Mouse (Mus musculus): ENCODE measurements at regions not wholly inside any gene's neighbourhood (a gene's known extent, or its start where the extent isn't known, plus 50 kb on each side); places are given as distances from the start of the nearest gene placed in this dataset.
A peak's percentile ranks its signal among the peaks of the same experiment; 100 is the strongest.

DNA sequence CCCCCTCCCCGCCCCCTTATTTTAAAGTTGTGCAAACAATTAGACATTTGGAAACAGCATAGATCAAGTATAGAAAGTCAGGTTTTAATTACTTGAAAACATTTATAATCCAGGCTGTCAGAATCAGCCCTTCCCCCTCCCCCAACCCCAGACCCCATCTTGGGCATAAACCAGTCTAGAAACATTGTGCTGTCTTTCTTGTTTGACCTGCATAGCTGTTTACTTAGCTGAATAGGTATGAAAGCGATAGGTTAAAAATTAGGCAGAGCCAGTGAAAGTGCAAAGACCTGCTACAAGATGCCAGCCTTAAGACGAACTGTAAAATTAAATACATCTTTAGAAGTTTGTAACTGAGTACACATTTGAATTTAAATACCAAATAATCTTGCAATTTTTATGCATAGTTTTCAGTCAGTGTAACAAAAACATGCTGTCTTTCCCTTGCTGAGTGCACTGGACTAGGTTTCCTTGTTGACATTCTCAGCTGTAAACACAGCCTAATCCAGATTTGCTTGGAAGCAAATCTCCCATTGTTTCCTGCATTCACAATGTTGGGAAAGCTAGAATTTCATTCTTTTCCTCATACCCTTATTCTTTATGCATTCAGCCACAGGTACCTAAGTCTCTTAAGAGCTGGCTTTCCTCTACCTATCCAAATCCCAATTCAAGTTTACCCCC, 234.2 kb upstream of the Tbx18 start:
- Histone ChIP-seq H3K4me2 (no peak overlapping the region), H3K9ac (no peak overlapping the region), H3K9me3 (replicated peaks) (no peaks in the 10 kb centered on the region), H3K4me3 (no peak overlapping the region), H3K36me3 (ENCODE audit: poor library complexity, severe bottlenecking) (no peaks in the 10 kb centered on the region), H3K27ac (no peak overlapping the region), H3K4me1 (no peaks in the 10 kb centered on the region), H3K27me3 (no peaks in the 10 kb centered on the region)
- 78% methylated on average over 3 of the region's 3 CpGs for WGBS
- ATAC-seq, result no peak

DNA sequence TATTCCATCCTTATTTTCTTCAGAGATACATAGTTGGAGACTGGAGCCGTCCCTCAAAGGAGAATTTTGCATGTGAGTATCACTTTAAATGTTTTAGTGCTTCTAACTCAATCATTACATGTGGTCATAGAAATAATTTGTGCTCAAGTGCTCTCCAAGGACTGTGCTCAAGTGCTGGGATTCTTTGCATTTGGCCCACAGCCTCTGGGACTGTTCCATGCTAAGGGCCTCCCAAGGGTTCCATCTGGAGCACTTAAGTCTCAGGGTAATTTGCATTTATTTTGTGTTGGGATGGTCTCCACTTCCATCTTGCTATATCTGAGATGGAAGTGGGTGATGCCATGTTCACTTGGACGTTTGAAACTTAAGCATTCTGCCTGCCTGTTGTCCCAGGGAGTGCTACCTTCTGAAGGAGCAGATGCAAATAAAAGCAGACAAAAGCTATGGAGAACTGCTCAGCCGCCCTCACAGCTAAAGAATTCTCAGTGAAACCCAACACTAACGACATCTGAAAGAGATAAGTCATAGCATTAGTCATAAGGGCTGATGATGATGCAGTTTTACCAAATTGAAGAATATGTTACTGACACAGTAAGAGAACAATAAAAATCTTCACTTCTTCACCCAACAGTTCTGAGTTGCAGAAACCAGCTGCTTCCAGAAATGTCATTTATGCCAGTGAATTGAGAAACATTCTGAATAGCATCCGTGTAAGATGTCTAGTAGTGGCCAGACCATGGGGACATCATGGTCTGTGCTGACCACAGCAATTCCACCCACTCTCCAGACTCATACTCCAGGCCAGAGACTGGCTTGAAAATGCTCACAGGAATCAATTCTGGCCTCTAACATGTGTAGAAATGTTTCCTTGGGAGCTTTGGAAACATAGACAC, 237.4 kb upstream of the Tbx18 start:
- no peaks in the 10 kb centered on the region for H3K9me3 ChIP-seq (replicated peaks)
- H3K27ac ChIP-seq, result no peak overlapping the region
- no peaks in the 10 kb centered on the region for H3K4me1 ChIP-seq
- no peaks in the 10 kb centered on the region for H3K36me3 ChIP-seq (ENCODE audit: poor library complexity, severe bottlenecking)
- no peaks in the 10 kb centered on the region for H3K27me3 ChIP-seq
- H3K4me2 ChIP-seq, result no peak overlapping the region
- H3K4me3 ChIP-seq, result no peak overlapping the region
- no peak for ATAC-seq
- WGBS, result 58% methylated on average over 5 of the region's 5 CpGs
- H3K9ac ChIP-seq, result no peak overlapping the region

DNA sequence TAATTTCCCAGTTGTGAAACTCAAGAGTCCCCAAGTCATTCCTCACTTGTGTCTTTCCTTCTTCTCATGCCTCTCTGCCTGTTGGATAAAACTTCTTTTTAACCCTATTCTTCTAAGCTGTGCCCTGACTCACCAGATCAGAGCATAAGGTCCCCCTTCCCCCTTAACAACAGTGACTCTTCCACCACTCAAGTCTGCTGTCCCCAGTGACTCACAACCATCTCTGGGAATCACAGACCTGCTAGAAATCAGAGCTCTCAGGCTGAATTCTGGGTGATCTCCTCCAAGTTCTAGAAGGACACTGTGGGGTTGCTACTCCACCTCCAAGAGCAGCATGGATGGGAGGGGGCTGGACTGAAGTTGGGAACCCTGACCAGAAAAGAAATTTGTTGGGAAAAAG, 239.5 kb upstream of the Tbx18 start:
- no peak overlapping the region for H3K9ac ChIP-seq
- H3K4me3 ChIP-seq, result no peak overlapping the region

DNA sequence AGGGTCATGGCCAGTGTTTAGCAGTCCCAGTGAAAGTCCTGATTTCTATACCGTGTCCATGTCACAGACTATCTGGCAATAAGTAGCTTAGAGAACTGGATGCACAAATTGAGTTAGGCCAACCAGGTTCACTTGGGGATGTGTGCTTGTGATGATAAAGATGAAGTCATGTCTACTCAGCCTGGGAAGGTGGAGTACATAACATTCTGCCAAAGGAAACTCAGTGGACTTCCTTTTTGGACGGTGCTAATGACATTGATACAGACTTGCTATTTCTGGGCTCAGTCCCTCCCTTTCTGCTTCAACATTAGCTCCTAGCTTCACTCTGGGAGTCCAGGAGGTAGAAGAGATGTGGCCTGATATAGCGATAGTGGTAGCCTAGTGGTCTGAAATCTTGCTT, 240.7 kb upstream of the Tbx18 start:
- Histone ChIP-seq H3K9ac (no peak overlapping the region), H3K4me1 (no peaks in the 10 kb centered on the region), H3K27me3 (no peaks in the 10 kb centered on the region), H3K27ac (no peak overlapping the region), H3K9me3 (replicated peaks) (no peaks in the 10 kb centered on the region), H3K4me3 (no peak overlapping the region), H3K4me2 (no peak overlapping the region), H3K36me3 (ENCODE audit: poor library complexity, severe bottlenecking) (no peaks in the 10 kb centered on the region)
- ATAC-seq, result no peak
- 92% methylated on average over 3 of the region's 3 CpGs for WGBS

More for the DNA sequence above, 239.5 kb upstream of the Tbx18 start:
- H3K4me2 ChIP-seq, result no peak overlapping the region
- no peak for ATAC-seq
- H3K9me3 ChIP-seq (replicated peaks), result no peaks in the 10 kb centered on the region
- no peaks in the 10 kb centered on the region for H3K36me3 ChIP-seq (ENCODE audit: poor library complexity, severe bottlenecking)
- no peaks in the 10 kb centered on the region for H3K27me3 ChIP-seq
- no peaks in the 10 kb centered on the region for H3K4me1 ChIP-seq
- no peak overlapping the region for H3K27ac ChIP-seq

DNA sequence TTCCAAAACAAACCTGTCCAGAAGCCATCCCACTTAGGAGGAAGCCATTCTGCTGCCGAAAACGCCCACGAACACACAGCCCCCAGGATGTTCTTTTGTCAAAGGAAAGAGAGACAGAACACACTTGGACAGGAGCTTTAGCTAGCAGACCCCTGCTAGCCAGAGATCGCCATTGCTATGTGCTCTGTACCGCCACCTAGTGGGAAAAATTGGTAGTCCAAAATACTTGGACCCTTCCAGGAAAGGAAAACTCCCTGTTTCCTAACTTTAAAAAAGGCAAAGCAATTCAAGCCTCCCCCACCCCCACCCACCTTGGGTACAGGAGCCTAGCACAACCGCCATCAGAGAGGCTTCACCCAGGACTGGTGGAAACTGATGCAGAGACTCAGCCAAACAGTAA, 242.5 kb upstream of the Tbx18 start:
- no peaks in the 10 kb centered on the region for H3K4me1 ChIP-seq

DNA sequence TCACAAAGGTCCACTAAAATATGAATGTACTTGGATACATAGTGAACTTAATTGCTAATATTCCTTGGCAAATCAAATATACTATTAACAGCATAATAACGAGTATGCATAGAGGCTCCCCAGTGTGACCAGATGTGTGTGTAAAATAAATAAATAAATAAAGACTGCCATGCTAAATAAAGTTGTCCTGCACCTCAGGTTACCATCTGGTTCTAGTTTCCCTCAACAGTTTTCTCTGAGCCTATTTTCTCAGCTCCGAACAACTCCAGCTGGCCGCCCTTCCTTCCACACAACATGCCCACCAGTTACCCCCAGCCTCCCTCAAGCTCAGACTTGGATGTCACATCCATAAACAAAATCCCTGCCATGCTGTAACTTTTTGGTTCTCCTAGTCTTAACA, 253.8 kb upstream of the Tbx18 start:
- no peak; the same call in 1 of the 2 replicates for ATAC-seq
- Histone ChIP-seq H3K9me3 (replicated peaks) (no peaks in the 10 kb centered on the region), H3K4me1 (no peaks in the 10 kb centered on the region), H3K27ac (no peak overlapping the region), H3K36me3 (ENCODE audit: poor library complexity, severe bottlenecking) (no peaks in the 10 kb centered on the region), H3K27me3 (no peaks in the 10 kb centered on the region), H3K4me2 (no peak overlapping the region), H3K4me3 (no peak overlapping the region), H3K9ac (no peak overlapping the region)
- WGBS, result 75% methylated on average over 3 of the region's 3 CpGs

More for the DNA sequence above, 242.5 kb upstream of the Tbx18 start:
- Histone ChIP-seq H3K4me2 (no peak overlapping the region), H3K4me3 (no peak overlapping the region), H3K9me3 (replicated peaks) (no peaks in the 10 kb centered on the region), H3K9ac (no peak overlapping the region), H3K36me3 (ENCODE audit: poor library complexity, severe bottlenecking) (no peaks in the 10 kb centered on the region), H3K27me3 (no peaks in the 10 kb centered on the region), H3K27ac (no peak overlapping the region)
- 35% methylated on average over 6 of the region's 6 CpGs for WGBS
- no peak; the same call in 1 of the 2 replicates for ATAC-seq

DNA sequence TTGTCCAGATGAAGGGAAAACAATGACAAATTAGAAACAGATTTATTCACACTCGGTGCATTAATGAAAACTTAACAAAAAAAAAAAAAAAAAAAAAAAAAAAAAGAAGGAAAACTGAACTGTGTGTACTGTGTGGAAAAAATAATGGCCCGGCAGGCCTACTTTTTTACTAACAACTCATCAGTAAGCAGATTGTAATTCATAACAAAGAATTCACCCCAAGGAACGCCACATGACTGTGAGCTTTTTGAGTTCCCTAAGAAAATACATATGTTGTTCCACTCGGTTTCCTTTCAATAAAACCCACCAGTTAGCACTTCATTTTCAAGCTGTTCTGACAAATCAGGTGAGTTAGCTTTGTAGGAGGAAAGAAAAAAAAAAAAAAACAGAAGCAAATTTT, 254.4 kb upstream of the Tbx18 start:
- Histone ChIP-seq H3K9me3 (replicated peaks) (no peaks in the 10 kb centered on the region), H3K27me3 (no peaks in the 10 kb centered on the region), H3K9ac (no peak overlapping the region), H3K4me2 (no peak overlapping the region), H3K36me3 (ENCODE audit: poor library complexity, severe bottlenecking) (no peaks in the 10 kb centered on the region), H3K4me3 (no peak overlapping the region), H3K4me1 (no peaks in the 10 kb centered on the region), H3K27ac (no peak overlapping the region)
- ATAC-seq, result peak; percentile 45; the same call in 1 of the 2 replicates
- WGBS, result 43% methylated on average over 4 of the region's 4 CpGs

DNA sequence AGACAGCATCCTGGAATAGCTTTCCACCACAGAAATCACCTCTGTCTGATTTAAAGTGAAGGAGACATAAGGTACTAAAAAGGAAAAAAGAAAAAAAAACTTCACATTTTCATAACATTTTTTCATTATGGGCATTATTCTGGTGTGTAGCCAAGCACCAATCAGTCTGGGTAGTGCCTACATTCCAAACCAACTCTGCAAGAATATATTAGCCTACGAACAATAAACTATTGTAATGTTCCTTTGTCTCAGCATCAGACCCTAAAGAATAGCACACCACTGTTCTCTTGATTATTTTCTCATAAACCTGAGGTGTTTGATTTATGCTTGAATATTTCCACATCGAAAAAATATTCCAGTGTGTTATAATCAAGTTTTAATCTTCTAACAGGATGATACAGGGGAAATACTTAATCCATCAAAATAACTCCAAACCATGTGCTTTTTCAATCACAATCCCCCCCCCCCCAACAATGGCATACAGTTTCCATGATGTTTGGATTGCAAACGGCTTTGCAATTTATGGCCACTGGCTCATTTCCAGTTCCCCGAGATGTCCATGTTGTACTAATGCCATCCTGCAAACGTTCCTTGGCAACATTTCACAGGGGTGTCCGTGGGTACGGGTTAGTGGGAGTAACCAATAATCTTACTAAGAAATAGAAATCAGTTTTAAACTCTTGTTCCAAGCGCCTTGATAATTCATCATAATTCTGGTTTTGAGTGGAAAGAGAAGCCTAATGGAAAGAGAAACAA, 275.1 kb upstream of the Tbx18 start:
- Histone ChIP-seq H3K9ac (no peak overlapping the region), H3K9me3 (replicated peaks) (no peaks in the 10 kb centered on the region), H3K4me1 (no peaks in the 10 kb centered on the region), H3K27ac (no peak overlapping the region), H3K4me2 (no peak overlapping the region), H3K4me3 (no peak overlapping the region), H3K36me3 (ENCODE audit: poor library complexity, severe bottlenecking) (no peaks in the 10 kb centered on the region), H3K27me3 (no peaks in the 10 kb centered on the region)
- 74% methylated on average over 8 of the region's 8 CpGs for WGBS
- ATAC-seq, result no peak

DNA sequence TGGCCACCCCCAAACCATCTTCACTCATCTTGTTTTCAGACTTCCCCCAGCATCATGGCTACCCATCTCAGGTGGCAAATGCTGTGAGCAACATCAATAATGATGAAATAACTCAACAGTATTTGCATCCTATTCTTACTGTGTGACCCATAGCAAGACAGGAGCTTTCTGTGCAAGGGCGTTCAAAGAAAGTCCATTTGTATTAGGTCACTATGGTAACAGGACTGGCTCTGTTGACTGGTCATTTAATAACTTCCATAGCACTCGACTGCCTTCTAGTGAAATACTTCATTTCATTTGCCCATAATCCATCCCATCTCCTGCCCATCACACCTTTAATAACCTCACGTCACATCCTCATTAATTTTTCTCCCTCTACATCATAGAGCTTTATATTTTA, 292.7 kb upstream of the Tbx18 start:
- no peak overlapping the region for H3K4me2 ChIP-seq
- no peak overlapping the region for H3K9ac ChIP-seq
- no peak overlapping the region for H3K27ac ChIP-seq
- H3K9me3 ChIP-seq (replicated peaks), result no peaks in the 10 kb centered on the region
- ATAC-seq, result no peak
- H3K4me1 ChIP-seq, result no peaks in the 10 kb centered on the region
- no peaks in the 10 kb centered on the region for H3K27me3 ChIP-seq
- H3K36me3 ChIP-seq (ENCODE audit: poor library complexity, severe bottlenecking), result no peaks in the 10 kb centered on the region
- 70% methylated on average over 3 of the region's 3 CpGs for WGBS
- no peak overlapping the region for H3K4me3 ChIP-seq

DNA sequence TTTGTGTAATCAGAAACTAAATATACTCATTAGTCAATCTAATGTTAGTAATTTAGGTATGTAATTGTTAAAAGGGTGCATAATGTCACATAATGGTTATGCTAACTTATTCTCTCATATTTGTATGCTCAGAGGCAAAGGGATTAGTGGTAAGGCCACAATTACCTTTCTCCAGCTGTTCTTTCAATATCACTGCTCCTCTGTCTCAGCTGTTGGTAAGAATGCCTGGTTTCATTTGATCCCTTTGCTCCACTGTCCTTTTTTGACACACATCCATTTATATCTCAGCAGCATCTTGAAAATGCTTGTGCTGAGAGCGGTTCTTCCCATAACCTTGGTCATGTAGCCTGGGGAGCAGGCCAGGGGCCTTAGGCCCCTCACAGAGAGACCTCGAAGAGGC, 294.9 kb upstream of the Tbx18 start:
- Histone ChIP-seq H3K27me3 (no peaks in the 10 kb centered on the region), H3K9ac (no peak overlapping the region)
- no peak for ATAC-seq

DNA sequence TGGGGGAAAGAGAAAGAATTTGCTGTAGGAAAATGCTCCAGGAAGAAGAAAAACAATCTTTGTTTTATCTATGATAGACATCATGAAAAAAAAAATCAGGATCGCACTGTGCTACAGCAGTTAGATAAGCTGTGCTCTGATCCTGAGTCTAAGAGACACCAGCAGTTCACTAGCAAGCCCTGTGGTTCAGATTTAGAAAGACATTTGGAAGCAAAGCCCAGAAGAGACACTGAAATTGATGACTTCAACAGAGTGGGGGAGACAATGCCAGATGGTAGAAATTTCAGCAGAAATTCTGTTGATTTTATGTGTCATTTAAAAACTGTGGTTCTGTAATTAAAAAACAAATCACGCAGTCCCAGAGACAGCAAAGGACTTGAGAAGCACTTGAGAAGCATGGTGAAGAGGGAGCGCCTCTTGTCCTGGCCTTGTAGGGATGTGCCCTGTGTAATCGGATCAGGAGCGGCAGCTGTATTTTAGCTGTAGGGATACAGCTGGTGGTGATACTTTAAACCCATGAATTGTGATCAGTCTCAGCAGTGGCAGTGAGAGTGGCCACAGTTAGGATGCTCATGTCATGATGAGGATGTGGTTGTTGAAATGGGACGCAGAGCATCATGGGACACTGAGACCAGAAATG, 296.4 kb upstream of the Nt5e start:
- no peak for ATAC-seq

More for the DNA sequence above, 294.9 kb upstream of the Tbx18 start:
- Histone ChIP-seq H3K4me1 (no peaks in the 10 kb centered on the region), H3K36me3 (ENCODE audit: poor library complexity, severe bottlenecking) (no peaks in the 10 kb centered on the region), H3K4me2 (no peak overlapping the region), H3K9me3 (replicated peaks) (no peaks in the 10 kb centered on the region), H3K4me3 (no peak overlapping the region), H3K27ac (no peak overlapping the region)
- WGBS, result 67% methylated on average over 2 of the region's 2 CpGs

DNA sequence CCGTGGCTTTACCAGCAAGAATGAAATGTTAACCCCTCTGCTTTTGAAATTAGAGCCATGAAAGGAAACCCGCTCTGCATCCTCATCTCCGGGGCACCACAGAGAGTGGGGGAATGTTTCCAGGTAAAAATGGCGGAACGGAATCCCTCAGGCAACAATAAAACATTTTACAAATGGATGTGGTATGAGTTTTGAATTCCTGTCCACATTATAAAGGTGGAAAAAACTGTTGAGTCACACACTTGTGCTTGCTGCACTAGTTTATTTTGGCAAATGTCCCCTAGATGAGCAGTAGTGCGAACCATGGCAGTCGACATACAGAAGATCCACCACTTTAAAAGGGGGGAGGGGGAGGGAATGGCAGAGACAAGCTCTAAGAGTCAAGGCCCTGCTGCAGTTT, 289.4 kb upstream of the Nt5e start:
- Histone ChIP-seq H3K9ac (no peak overlapping the region), H3K27me3 (no peaks in the 10 kb centered on the region), H3K27ac (no peak overlapping the region), H3K9me3 (replicated peaks) (no peaks in the 10 kb centered on the region), H3K4me3 (no peak overlapping the region), H3K4me2 (no peak overlapping the region), H3K4me1 (no peaks in the 10 kb centered on the region), H3K36me3 (ENCODE audit: poor library complexity, severe bottlenecking) (no peaks in the 10 kb centered on the region)
- no peak for ATAC-seq
- WGBS, result 91% methylated on average over 7 of the region's 7 CpGs

More for the DNA sequence above, 296.4 kb upstream of the Nt5e start:
- H3K4me3 ChIP-seq, result no peak overlapping the region
- no peak overlapping the region for H3K4me2 ChIP-seq
- 88% methylated on average over 6 of the region's 6 CpGs for WGBS
- H3K9ac ChIP-seq, result no peak overlapping the region
- H3K27ac ChIP-seq, result no peak overlapping the region
- no peaks in the 10 kb centered on the region for H3K4me1 ChIP-seq
- H3K9me3 ChIP-seq (replicated peaks), result no peaks in the 10 kb centered on the region
- H3K27me3 ChIP-seq, result no peaks in the 10 kb centered on the region
- H3K36me3 ChIP-seq (ENCODE audit: poor library complexity, severe bottlenecking), result no peaks in the 10 kb centered on the region

Data from forebrain, embryonic 13.5 days (tissue).